ENCODE assay signal across 9 mouse cellular contexts in the genomic region with DNA sequence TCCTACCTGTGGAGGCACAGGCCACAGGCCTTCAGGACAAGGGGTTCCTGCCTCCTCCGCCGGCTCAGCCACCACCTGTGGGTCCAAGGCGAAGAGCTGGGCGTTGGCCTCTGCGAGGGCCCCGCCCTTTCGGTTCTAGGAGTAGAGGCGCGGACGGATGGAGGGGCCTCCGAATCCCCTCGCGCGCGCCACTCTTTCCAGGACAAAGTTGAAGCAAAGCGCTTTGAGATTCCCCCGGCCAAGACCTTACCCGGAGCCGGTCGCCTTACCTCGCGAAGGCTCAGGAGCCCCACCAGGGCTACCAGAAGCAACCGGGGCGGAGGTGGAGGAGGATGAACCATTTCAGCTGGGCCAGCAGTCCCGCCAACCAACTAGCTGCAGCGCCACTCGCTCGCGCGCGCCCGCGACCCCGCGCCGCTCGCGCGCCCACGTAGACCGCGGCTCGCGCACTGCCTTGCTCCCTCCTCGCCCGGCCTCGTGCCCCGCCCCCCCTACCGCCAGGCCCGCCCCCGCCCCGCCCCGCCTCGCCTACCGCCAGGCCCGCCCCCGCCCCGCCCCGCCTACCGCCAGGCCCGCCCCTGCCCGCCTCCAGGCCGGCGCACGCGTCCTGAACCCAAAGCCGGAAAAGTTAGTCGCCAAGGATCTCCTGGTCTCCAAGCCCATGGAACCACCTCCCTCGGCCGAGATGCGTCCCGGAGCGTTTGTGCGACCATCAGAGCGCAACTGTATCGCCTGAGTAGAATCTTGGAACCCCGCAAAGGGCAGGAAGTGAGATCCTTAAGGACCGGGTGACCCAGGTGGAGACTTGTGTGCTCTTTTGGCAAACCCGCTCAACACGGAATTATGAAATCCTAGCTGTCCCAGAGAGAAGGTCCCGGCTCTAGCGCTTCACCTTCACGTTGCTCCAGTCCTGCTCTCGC. TPM values are rescaled to one million over a fixed set of nuclear protein-coding genes. Genes with fewer than 3 reads are reported as not detected.
DNase-seq lines count a peak whose midpoint lies in the region; ATAC-seq and TF ChIP-seq lines count a peak whose summit lies in the region.
"Had no signal": no experiment of that assay in that cellular context is flagged by ENCODE, and none has a peak within 500 bp of the region (broad histone marks: within the 10 kb centered on the region; RNA-seq: fewer than 3 reads in every experiment).

No protein-coding gene starts in this region.

- H3K27me3 ChIP-seq in E14TG2a.4 (ENCODE audit: insufficient read depth, low read length): peaks cover 49% of the 10 kb centered on the region
- peaks cover 28% of the 10 kb centered on the region for H3K27me3 ChIP-seq in embryonic facial prominence, embryonic 14.5 days (replicated peaks; ENCODE audit: control insufficient read depth, insufficient read depth, low read length)
- H3K27me3 ChIP-seq in heart, embryonic 13.5 days (replicated peaks): peaks cover 26% of the 10 kb centered on the region
- H3K27me3 ChIP-seq in kidney, embryonic 15.5 days: peaks cover 29% of the 10 kb centered on the region
- H3K27me3 ChIP-seq in lung, embryonic 15.5 days: peaks cover 23% of the 10 kb centered on the region

- H3K9me3 ChIP-seq in E14TG2a.4 (ENCODE audit: low read length): no peaks in the 10 kb centered on the region
- H3K9me3 ChIP-seq in embryonic facial prominence, embryonic 14.5 days (ENCODE audit: control insufficient read depth, low read length): no peaks in the 10 kb centered on the region
- H3K9me3 ChIP-seq in heart, embryonic 13.5 days: no peaks in the 10 kb centered on the region
- H3K9me3 ChIP-seq in kidney, embryonic 15.5 days (replicated peaks): no peaks in the 10 kb centered on the region
- H3K9me3 ChIP-seq in lung, embryonic 15.5 days: no peaks in the 10 kb centered on the region

- ATAC-seq in embryonic facial prominence, embryonic 14.5 days (ENCODE audit: low read depth): peak; percentile 79
- peak; percentile 75 for ATAC-seq in heart, embryonic 13.5 days (ENCODE audit: extremely low read depth, insufficient number of reproducible peaks, low FRiP score, low TSS enrichment)
- peak; percentile 68 for ATAC-seq in kidney, embryonic 15.5 days (replicated peaks; ENCODE audit: low FRiP score)
- peak; percentile 83 for ATAC-seq in lung, embryonic 15.5 days (ENCODE audit: borderline replicate concordance, extremely low read depth, low FRiP score, low TSS enrichment)
- peak; percentile 47 for ATAC-seq in neutrophil, adult 5-6 weeks (ENCODE audit: extremely low read depth, insufficient number of reproducible peaks, low FRiP score, poor library complexity, severe bottlenecking)

- peaks cover 56% of the 10 kb centered on the region for H3K4me1 ChIP-seq in E14TG2a.4 (replicated peaks; ENCODE audit: low read depth, low read length)
- peaks cover 36% of the 10 kb centered on the region for H3K4me1 ChIP-seq in embryonic facial prominence, embryonic 14.5 days (ENCODE audit: control insufficient read depth, insufficient read depth, low read length)
- H3K4me1 ChIP-seq in heart, embryonic 13.5 days: peaks cover 47% of the 10 kb centered on the region
- peaks cover 65% of the 10 kb centered on the region for H3K4me1 ChIP-seq in kidney, embryonic 15.5 days
- H3K4me1 ChIP-seq in lung, embryonic 15.5 days: peaks cover 54% of the 10 kb centered on the region

- WGBS in embryonic facial prominence, embryonic 14.5 days: under 1% methylated on average over 36 of the region's 84 CpGs
- WGBS in heart, embryonic 13.5 days: under 1% methylated on average over 62 of the region's 84 CpGs
- under 1% methylated on average over 83 of the region's 84 CpGs for WGBS in kidney, embryonic 15.5 days
- WGBS in lung, embryonic 15.5 days: under 1% methylated on average over 78 of the region's 84 CpGs

- H3K9ac ChIP-seq in embryonic facial prominence, embryonic 14.5 days (ENCODE audit: low read depth, low read length): peak overlapping the region; percentile 78
- peak overlapping the region; percentile 90 for H3K9ac ChIP-seq in heart, embryonic 13.5 days
- H3K9ac ChIP-seq in kidney, embryonic 15.5 days: peak overlapping the region; percentile 75
- peak overlapping the region; percentile 72 for H3K9ac ChIP-seq in lung, embryonic 15.5 days

- TF ChIP-seq CTCF in E14TG2a.4 (conservative IDR thresholded peaks at IDR 0.05; ENCODE audit: low read length): no peak

- H3K4me2 ChIP-seq in embryonic facial prominence, embryonic 14.5 days (ENCODE audit: low read depth, low read length): peak overlapping the region; percentile 97
- peak overlapping the region; percentile 86 for H3K4me2 ChIP-seq in heart, embryonic 13.5 days
- peak overlapping the region; percentile 88 for H3K4me2 ChIP-seq in kidney, embryonic 15.5 days
- peak overlapping the region; percentile 93 for H3K4me2 ChIP-seq in lung, embryonic 15.5 days

- peak; percentile 90 to 94 for DNase-seq in adrenal gland, postnatal 36 days
- DNase-seq in embryonic facial prominence, embryonic 14.5 days (ENCODE audit: low spot score): peak; percentile 92
- DNase-seq in thymus, postnatal 14 days: peak; percentile 91

- peak overlapping the region; percentile 73 for H3K27ac ChIP-seq in embryonic facial prominence, embryonic 14.5 days (replicated peaks; ENCODE audit: low read depth, low read length)
- H3K27ac ChIP-seq in heart, embryonic 13.5 days (replicated peaks): peak overlapping the region; percentile 81
- peak overlapping the region; percentile 90 for H3K27ac ChIP-seq in kidney, embryonic 15.5 days
- H3K27ac ChIP-seq in lung, embryonic 15.5 days: peak overlapping the region; percentile 87

- peaks cover 10% of the 10 kb centered on the region for H3K36me3 ChIP-seq in E14TG2a.4 (ENCODE audit: insufficient read depth, low read length)
- H3K36me3 ChIP-seq in embryonic facial prominence, embryonic 14.5 days (ENCODE audit: control insufficient read depth, insufficient read depth, low read length): peaks cover 9% of the 10 kb centered on the region; the same call in 1 of the 2 replicates
- peaks cover 22% of the 10 kb centered on the region for H3K36me3 ChIP-seq in heart, embryonic 13.5 days
- peaks cover 14% of the 10 kb centered on the region; the same call in 1 of the 2 replicates for H3K36me3 ChIP-seq in kidney, embryonic 15.5 days
- no peaks in the 10 kb centered on the region; the same call in 1 of the 2 replicates for H3K36me3 ChIP-seq in lung, embryonic 15.5 days

- H3K4me3 ChIP-seq in E14TG2a.4 (replicated peaks; ENCODE audit: low read length): peak overlapping the region; percentile 85
- peak overlapping the region; percentile 74 for H3K4me3 ChIP-seq in embryonic facial prominence, embryonic 14.5 days (ENCODE audit: low read depth, low read length)
- peak overlapping the region; percentile 75 for H3K4me3 ChIP-seq in heart, embryonic 13.5 days
- H3K4me3 ChIP-seq in kidney, embryonic 15.5 days (replicated peaks): peak overlapping the region; percentile 78
- H3K4me3 ChIP-seq in lung, embryonic 15.5 days: peak overlapping the region; percentile 78

RNA-seq across cellular contexts. Expression of a gene that starts 1.8 kb away (rescaled TPM):
- 10 to 100 TPM; 12.6 to 14.0 TPM for total RNA-seq in adrenal gland, postnatal 36 days (2021)
- 2.3 and 3.3 TPM in 2 replicates for polyA plus RNA-seq in embryonic facial prominence, embryonic 14.5 days (2014; fragmentation: Nextera tagmentation; extraction: Ambion mirVana)
- polyA plus RNA-seq in heart, embryonic 13.5 days (2015; fragmentation: Nextera tagmentation; extraction: Ambion mirVana): 1.1 and 1.6 TPM in 2 replicates
- polyA plus RNA-seq in kidney, embryonic 15.5 days (2015; fragmentation: Nextera tagmentation; extraction: Ambion mirVana): 1.9 TPM in 2 replicates
- polyA plus RNA-seq in lung, embryonic 15.5 days (2015; fragmentation: Nextera tagmentation; extraction: Ambion mirVana): 3.8 and 4.0 TPM in 2 replicates
- total RNA-seq in neutrophil, adult 5-6 weeks (2017): 13.8 and 16.1 TPM in 2 replicates

RNA-seq across cellular contexts. Expression of a gene that starts 2.6 kb away (rescaled TPM):
- 10 to 100 TPM in 1 of 2 experiments, 1 to 10 TPM in 1; 9.4 to 10.1 TPM for total RNA-seq in adrenal gland, postnatal 36 days (2021)
- polyA plus RNA-seq in embryonic facial prominence, embryonic 14.5 days (2014; fragmentation: Nextera tagmentation; extraction: Ambion mirVana): 51.2 and 52.3 TPM in 2 replicates
- polyA plus RNA-seq in heart, embryonic 13.5 days (2015; fragmentation: Nextera tagmentation; extraction: Ambion mirVana): 23.5 and 27.7 TPM in 2 replicates
- 34.8 and 41.2 TPM in 2 replicates for polyA plus RNA-seq in kidney, embryonic 15.5 days (2015; fragmentation: Nextera tagmentation; extraction: Ambion mirVana)
- 42.7 and 43.1 TPM in 2 replicates for polyA plus RNA-seq in lung, embryonic 15.5 days (2015; fragmentation: Nextera tagmentation; extraction: Ambion mirVana)
- total RNA-seq in neutrophil, adult 5-6 weeks (2017): 4.1 and 7.6 TPM in 2 replicates

RNA-seq across cellular contexts. Expression of a gene that starts 5.8 kb away (rescaled TPM):
- total RNA-seq in adrenal gland, postnatal 36 days (2021): not detected
- not detected in 2 replicates for polyA plus RNA-seq in embryonic facial prominence, embryonic 14.5 days (2014; fragmentation: Nextera tagmentation; extraction: Ambion mirVana)
- 0.11 TPM in 1 of 2 replicates, not detected in the other for polyA plus RNA-seq in heart, embryonic 13.5 days (2015; fragmentation: Nextera tagmentation; extraction: Ambion mirVana)
- polyA plus RNA-seq in kidney, embryonic 15.5 days (2015; fragmentation: Nextera tagmentation; extraction: Ambion mirVana): 0.27 TPM in 1 of 2 replicates, not detected in the other
- 0.10 and 0.11 TPM in 2 replicates for polyA plus RNA-seq in lung, embryonic 15.5 days (2015; fragmentation: Nextera tagmentation; extraction: Ambion mirVana)
- 0.81 and 1.8 TPM in 2 replicates for total RNA-seq in neutrophil, adult 5-6 weeks (2017)
- total RNA-seq: left cerebral cortex, adult 18-20 months had no signal

RNA-seq across cellular contexts. Expression of a gene that starts 19.8 kb away (rescaled TPM):
- total RNA-seq in adrenal gland, postnatal 36 days (2021): 10 to 100 TPM; 47.6 to 49.9 TPM
- polyA plus RNA-seq in embryonic facial prominence, embryonic 14.5 days (2014; fragmentation: Nextera tagmentation; extraction: Ambion mirVana): 15.1 and 16.7 TPM in 2 replicates
- polyA plus RNA-seq in heart, embryonic 13.5 days (2015; fragmentation: Nextera tagmentation; extraction: Ambion mirVana): 7.8 and 7.9 TPM in 2 replicates
- polyA plus RNA-seq in kidney, embryonic 15.5 days (2015; fragmentation: Nextera tagmentation; extraction: Ambion mirVana): 9.7 and 12.6 TPM in 2 replicates
- 9.5 and 9.8 TPM in 2 replicates for polyA plus RNA-seq in lung, embryonic 15.5 days (2015; fragmentation: Nextera tagmentation; extraction: Ambion mirVana)
- 19.3 and 22.3 TPM in 2 replicates for total RNA-seq in neutrophil, adult 5-6 weeks (2017)

RNA-seq across cellular contexts. Expression of a gene that starts 23.7 kb away (rescaled TPM):
- total RNA-seq in adrenal gland, postnatal 36 days (2021): 1 to 10 TPM; 5.8 to 6.7 TPM
- polyA plus RNA-seq in embryonic facial prominence, embryonic 14.5 days (2014; fragmentation: Nextera tagmentation; extraction: Ambion mirVana): 11.4 and 11.6 TPM in 2 replicates
- polyA plus RNA-seq in heart, embryonic 13.5 days (2015; fragmentation: Nextera tagmentation; extraction: Ambion mirVana): 2.6 and 3.3 TPM in 2 replicates
- 5.3 and 6.9 TPM in 2 replicates for polyA plus RNA-seq in kidney, embryonic 15.5 days (2015; fragmentation: Nextera tagmentation; extraction: Ambion mirVana)
- polyA plus RNA-seq in lung, embryonic 15.5 days (2015; fragmentation: Nextera tagmentation; extraction: Ambion mirVana): 6.5 and 7.1 TPM in 2 replicates
- 0.25 TPM in 1 of 2 replicates, not detected in the other for total RNA-seq in neutrophil, adult 5-6 weeks (2017)

Comparison
In these comparisons a context has a peak if more than half of its experiments do, and no peak if none do; other contexts are left out.
1. Peak in every context shown above with its lines: DNase-seq, ATAC-seq, H3K4me3 ChIP-seq and H3K27ac ChIP-seq.